Mouse (Mus musculus) skeletal muscle tissue, adult 2 months (tissue): Measurements from ENCODE around the gene Tshz2.

Experiments used
- DNase-seq: peaks from one replicate; pipeline ENCODE4 v3.0.0-alpha.2; 2012; ENCODE audit warnings: low read depth, low spot score

The Tshz2 gene

GRCm38 (mm10) chr2:169940297-169941142 lies 307.7 kb downstream of the Tshz2 start:
- DNase-seq, result no peak

DNA sequence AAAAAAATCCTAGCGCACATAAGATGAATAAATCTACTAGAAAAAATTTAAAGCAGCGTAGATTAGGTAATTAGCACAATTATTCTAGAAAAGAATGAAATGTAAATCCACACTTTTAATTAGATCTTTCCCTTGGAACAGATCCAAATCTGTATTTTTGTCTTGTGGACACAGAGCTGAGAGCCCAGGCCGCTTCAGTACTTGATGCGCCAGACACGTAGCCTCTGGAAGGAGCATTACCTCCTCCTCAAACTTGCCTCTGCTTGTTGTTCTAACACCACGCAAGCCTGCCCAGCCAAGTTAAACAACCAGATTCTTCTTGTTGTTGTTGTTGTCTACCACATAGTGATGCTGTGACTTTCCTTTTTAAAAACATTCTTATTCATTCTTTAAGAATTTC lies 310.9 kb downstream of the Tshz2 start:
- DNase-seq, result no peak

DNA sequence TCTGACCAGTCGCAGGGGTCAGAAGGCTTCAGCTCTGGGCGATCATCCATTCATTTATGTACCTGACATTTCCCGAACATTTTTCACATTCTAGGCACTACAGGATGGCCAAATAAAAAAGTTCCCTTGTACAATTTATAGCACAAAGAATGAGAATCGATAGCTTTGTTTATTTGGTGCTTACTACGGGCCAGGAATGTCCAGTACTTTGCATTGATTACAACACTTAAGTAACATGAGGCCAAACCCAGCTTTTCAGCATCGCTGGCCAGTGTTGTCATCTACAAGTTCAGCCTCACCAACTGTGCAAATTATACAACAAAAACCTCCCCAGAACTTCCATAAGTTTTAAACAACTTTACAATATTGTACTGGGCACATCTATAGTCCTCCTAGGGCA lies 315.3 kb downstream of the Tshz2 start:
- no peak for DNase-seq

- DNase-seq, result no peak
Observed at GRCm38 (mm10) chr2:169951041-169951440, 318.2 kb downstream of the Tshz2 start.

- no peak for DNase-seq
Observed at GRCm38 (mm10) chr2:169952981-169953380, 320.2 kb downstream of the Tshz2 start.

DNA sequence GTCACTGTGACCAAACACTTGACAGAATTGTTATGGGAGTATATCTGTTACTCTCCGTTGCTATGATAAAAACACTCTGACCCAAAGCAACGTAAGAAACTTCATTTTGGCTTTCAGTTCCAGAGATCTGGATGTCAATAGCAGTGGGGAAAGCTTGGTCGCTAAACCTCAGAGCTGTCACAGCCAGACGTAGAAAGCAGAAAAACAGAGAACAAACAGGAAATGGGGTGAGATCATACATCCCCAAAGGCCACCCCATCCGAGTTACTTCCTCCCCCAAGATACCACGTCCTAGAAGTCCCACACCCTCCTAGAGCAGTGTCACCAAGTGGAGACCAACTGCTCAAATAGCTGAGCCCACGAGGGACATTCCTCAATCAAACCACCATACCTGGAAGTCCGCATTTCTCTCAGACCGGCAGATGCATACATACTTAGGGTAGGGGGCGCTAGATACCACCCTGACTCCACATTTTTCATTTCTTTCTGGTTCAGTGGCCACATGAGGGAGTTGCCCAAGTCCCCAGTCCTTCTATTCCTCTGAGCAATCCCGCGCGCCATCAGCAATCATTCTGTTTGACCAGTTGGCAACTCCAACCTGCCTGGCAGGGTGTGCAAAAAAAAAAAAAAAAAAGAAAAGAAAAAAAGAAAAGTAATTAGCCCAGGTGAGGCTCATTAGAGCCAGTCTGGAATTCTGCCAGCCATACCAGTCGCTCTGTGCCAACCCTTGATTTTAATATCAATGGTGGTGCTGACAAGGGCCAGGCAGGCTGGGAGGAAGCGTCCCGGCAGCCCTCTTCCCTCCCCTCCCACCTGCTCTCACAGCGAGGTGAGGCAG lies 326.1 kb downstream of the Tshz2 start:
- no peak for DNase-seq

- no peak for DNase-seq
Observed at GRCm38 (mm10) chr2:169961463-169962230, 328.8 kb downstream of the Tshz2 start.

DNA sequence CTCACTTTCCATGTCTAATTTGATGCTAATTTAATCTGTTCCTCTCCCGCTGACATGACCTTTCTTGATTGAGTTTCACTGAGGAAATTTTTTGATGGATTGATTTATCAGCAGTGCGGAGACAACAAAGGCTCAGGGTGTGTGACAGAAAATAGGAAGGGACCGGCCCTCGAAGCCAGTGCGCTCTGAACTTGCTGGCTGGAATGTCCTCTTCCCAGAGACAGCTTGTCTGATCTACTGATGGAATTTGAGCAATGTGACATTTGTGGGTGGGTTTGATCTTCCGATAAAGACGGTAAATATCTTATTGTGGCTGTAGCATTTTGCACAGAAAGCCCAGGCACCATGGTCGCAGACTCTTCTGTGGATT lies 329.4 kb downstream of the Tshz2 start:
- no peak for DNase-seq

GRCm38 (mm10) chr2:169962776-169963175 lies 330.0 kb downstream of the Tshz2 start:
- no peak for DNase-seq

DNA sequence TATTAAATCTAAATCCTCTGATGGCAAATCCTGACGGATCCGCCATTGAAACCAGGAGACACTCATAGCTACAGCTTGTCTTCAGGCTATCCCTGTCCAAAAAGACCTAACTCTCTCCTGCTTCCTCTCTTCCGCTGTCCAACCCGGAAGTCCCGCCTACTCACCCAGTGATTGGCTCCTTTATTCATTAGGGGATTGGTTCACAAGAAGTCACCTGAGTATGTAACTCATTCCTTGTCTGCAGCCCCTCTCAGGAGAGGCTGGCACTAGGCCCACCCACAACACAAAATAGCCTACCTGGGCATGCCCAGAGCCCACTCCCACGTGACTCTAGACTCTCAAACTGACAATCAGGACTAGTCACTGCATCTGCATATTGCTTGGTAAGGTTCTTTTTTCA lies 337.7 kb downstream of the Tshz2 start:
- DNase-seq, result no peak

GRCm38 (mm10) chr2:169982925-169983324 lies 350.1 kb downstream of the Tshz2 start:
- DNase-seq, result no peak

DNA sequence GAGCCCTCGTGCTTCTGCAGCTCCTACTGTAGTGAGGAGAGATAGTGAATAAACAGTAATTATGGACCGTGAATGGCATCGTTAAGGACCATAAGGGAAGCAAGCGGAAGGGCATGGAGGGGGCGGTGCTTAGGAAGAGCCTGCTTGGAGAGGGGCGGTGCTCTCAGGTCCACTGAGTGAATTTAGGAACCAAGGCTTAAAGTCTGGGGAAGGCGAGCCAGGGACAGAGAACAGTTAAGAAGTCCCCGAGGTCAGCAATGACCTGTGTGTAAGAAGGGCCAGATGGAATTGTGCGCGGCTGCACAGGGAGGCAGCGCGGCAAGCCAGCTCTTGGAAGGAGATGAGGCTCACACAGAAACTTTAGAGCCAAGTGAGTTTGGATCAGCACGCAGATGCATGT lies 354.4 kb downstream of the Tshz2 start:
- DNase-seq, result no peak

DNA sequence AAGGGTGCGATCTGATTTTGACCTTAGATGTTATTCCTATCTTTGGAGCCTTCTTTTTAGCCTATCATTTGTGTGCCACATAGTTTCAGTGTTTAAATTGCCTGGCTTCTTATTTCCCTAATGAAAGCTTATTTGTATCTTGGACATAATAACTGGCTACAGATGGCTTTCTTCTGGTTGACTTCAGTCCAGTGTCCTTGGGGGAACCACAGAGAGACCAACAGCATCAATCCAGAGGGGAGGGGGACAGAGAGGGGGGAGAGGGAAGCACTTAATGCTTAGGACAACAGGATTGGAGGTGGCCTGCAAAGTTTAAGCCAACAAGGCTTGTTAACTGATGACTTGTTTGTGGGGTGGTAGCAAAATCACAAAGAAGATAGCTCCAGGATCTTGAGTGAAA lies 356.4 kb downstream of the Tshz2 start:
- DNase-seq, result no peak

GRCm38 (mm10) chr2:169990991-169991390 lies 358.2 kb downstream of the Tshz2 start:
- no peak for DNase-seq

- DNase-seq, result no peak
Observed at GRCm38 (mm10) chr2:169995987-169996386, 363.2 kb downstream of the Tshz2 start.

GRCm38 (mm10) chr2:169996501-169997237 lies 363.9 kb downstream of the Tshz2 start:
- DNase-seq, result peak; percentile 51

GRCm38 (mm10) chr2:169997276-169998049 lies 364.6 kb downstream of the Tshz2 start:
- no peak for DNase-seq

- DNase-seq, result no peak
Observed at GRCm38 (mm10) chr2:169998878-169999337, 366.1 kb downstream of the Tshz2 start.

DNA sequence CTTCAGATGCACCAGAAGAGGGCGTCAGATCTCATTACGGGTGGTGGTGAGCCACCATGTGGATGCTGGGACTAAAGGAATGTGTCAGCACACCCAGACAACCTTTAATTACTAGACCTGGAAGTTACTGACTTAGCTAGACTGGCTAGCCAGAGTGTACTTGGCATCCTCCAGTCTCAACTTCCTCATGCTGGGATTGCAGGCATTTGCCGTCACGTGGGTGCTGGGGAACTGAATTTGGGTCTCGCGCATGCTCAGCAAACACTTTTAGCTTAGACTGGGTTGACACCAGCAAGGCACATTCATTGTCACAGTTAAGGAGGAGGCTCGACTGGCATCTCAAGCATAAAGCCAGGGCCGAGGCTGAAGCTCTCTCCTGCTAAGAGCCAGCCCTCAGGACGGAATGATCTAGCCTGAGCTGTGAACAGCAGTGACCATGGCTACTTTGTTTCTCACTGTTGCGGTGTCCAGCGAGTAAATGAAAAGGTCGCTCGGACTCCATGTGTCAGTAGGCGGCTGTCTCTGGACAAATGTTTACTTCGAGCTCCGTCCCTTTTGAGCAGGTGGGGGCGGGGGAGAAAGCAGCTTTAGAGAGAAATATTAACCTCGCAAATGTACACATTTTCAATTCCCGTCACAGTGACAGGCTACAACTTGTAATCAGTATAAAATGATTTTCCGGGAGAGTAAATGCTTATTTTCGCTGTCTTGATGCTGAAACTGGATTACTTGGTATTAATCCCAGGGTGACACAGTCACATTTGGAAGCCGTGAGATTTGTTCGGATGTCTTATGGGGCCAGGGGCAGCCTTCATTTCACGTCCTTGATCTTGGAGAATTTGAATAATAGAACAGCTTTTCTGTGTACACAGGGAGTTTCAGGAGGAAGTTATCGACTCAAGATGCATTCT lies 370.0 kb downstream of the Tshz2 start:
- peak; percentile 73 for DNase-seq
